Mouse (Mus musculus) lung, embryonic 16.5 days (tissue): ENCODE measurements around the gene Gnb2. TPM values are rescaled to one million over a fixed set of nuclear protein-coding genes. Genes with fewer than 3 reads are reported as not detected.

Experiments
- ATAC-seq: fragments of 200-750 bp; cut with Nextera tagmentation; 2 replicates; pipeline ENCODE4 v1.8.0; 2017; ENCODE audit warnings: low read depth, mild to moderate bottlenecking, moderate library complexity
- H3K27ac ChIP-seq: fragments of 300-500 bp; sonication (generic); 2 replicates; pipeline ENCODE4 v1.5.1; 2014; ENCODE audit warnings: mild to moderate bottlenecking, control low read depth, low read length
- H3K27me3 ChIP-seq: fragments of 300-500 bp; sonication (generic); 2 replicates; pipeline ENCODE4 v1.6.1; 2014; ENCODE audit warnings: low read depth, low read length, mixed read lengths; ENCODE audit not compliant: control insufficient read depth, insufficient read depth
- H3K36me3 ChIP-seq: fragments of 300-500 bp; sonication (generic); 2 replicates; pipeline ENCODE4 v1.6.1; 2014; ENCODE audit warnings: low read length; ENCODE audit not compliant: control insufficient read depth, insufficient read depth
- H3K4me1 ChIP-seq: fragments of 300-500 bp; sonication (generic); replicated peaks from 2 replicates; pipeline ENCODE4 v1.6.1; 2014; ENCODE audit warnings: low read length, mixed read lengths; ENCODE audit not compliant: control insufficient read depth, insufficient read depth
- H3K4me2 ChIP-seq: fragments of 300-500 bp; sonication (generic); 2 replicates; pipeline ENCODE4 v1.6.1; 2014; ENCODE audit warnings: low read depth, low read length, control low read depth
- H3K4me3 ChIP-seq: fragments of 300-500 bp; sonication (generic); 2 replicates; pipeline ENCODE4 v1.5.1; 2014; ENCODE audit warnings: mild to moderate bottlenecking, low read length, control low read depth
- H3K9ac ChIP-seq: fragments of 300-500 bp; sonication (generic); 2 replicates; pipeline ENCODE4 v1.6.1; 2014; ENCODE audit warnings: low read length, control low read depth
- H3K9me3 ChIP-seq: fragments of 300-500 bp; sonication (generic); 2 replicates; pipeline ENCODE4 v1.6.1; 2016; ENCODE audit warnings: low read length; ENCODE audit not compliant: control insufficient read depth
- WGBS: fragments of 180-500 bp; shearing (Covaris S2); extraction: QIAGEN DNeasy Blood & Tissue Kit; methylation state at CpG from one replicate; pipeline ENCODE4 v1.1.7; 2014; 5-methylcytosine and 5-hydroxymethylcytosine counted together
- polyA plus RNA-seq: library from polyadenylated mRNA; unstranded; fragments of >200 nt; fragmentation: Nextera tagmentation; extraction: Ambion mirVana; gene quantifications from 2 replicates; pipeline ENCODE4 v1.2.1, GENCODE M21; 2015

Gnb2 gene
- polyA plus RNA-seq, 1 experiment from 2014 or later: 379 TPM

GRCm38 (mm10) chr5:137545596-137545995 is 12.3 kb upstream of the Gnb2 start:
- Histone ChIP-seq H3K9me3 (no peaks in the 10 kb centered on the region), H3K36me3 (no peaks in the 10 kb centered on the region), H3K4me2 (no peak overlapping the region), H3K9ac (no peak overlapping the region), H3K27me3 (no peaks in the 10 kb centered on the region), H3K27ac (no peak overlapping the region), H3K4me3 (no peak overlapping the region), H3K4me1 (no peaks in the 10 kb centered on the region)
- WGBS: 67% methylated on average over 4 of the region's 4 CpGs
- ATAC-seq: no peak

DNA sequence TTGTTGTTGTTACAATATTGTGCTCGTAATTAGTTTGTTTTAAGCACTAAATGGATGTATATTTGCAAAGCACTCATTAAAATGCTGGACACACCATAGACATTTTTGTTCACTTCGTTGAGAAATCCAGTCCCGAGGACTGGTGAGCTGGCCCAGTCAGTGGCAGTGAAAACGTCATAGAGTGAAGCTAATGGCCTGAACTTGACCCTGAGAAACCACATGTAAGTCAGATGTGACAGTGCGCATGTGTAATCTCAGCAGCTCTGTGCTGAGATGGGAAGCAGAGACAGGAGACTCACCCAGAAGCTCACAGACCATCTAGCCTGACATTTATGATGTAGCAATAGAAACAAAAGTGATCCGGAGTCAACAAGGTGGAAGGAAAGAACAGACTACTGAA is 11.6 kb upstream of the Gnb2 start:
- no peak for ATAC-seq
- WGBS: 61% methylated on average over 6 of the region's 6 CpGs
- no peak overlapping the region for H3K4me3 ChIP-seq

DNA sequence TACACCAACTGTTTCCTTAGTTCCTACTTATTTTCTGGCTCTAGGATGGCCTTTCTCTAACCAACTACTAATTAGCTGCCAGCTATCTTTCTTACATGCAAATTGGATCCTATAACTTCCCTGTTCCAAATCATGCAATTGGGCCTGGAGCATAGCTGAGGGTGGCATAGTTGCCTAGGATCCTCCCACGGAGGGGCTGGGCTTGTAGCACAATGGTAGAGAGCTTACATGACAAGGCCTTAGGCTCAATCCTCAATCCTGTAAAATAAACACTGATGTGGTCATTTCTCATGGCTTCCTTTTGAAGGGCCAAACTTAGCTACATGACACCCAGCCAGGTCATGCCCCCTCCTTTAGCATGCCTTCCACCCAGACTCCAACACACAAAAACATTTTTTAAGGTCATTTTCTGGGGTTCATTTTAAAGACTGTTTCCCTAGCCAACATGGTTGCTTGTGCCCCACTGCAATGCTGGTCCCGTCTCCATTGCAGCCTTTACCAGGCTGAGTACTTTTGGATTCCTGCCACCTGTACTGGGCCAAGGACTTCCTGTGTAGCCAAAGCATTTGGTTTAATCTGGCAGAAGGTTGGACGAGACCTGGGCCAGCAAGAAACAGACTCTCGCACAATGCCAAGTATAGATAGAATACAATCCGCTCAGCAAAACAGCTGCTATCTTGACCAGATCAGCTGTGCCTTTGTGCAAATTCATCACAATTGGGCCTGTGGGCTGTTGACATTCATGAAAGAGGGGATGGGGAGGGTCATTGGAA is 8.6 kb upstream of the Gnb2 start:
- WGBS: 48% methylated on average over 5 of the region's 5 CpGs

More for the DNA sequence above, 11.6 kb upstream of the Gnb2 start:
- Histone ChIP-seq H3K27ac (no peak overlapping the region), H3K27me3 (no peaks in the 10 kb centered on the region), H3K9me3 (no peaks in the 10 kb centered on the region), H3K9ac (no peak overlapping the region), H3K4me1 (no peaks in the 10 kb centered on the region), H3K4me2 (no peak overlapping the region), H3K36me3 (no peaks in the 10 kb centered on the region)

GRCm38 (mm10) chr5:137540991-137541390 is 7.7 kb upstream of the Gnb2 start:
- no peaks in the 10 kb centered on the region; the same call in 1 of the 2 replicates for H3K4me1 ChIP-seq
- ATAC-seq: no peak
- H3K36me3 ChIP-seq: no peaks in the 10 kb centered on the region
- no peak overlapping the region for H3K27ac ChIP-seq
- H3K4me3 ChIP-seq: no peak overlapping the region
- no peaks in the 10 kb centered on the region for H3K9me3 ChIP-seq
- no peak overlapping the region for H3K4me2 ChIP-seq
- H3K9ac ChIP-seq: no peak overlapping the region
- H3K27me3 ChIP-seq: no peaks in the 10 kb centered on the region
- WGBS: 71% methylated on average over 6 of the region's 6 CpGs

More for the DNA sequence above, 8.6 kb upstream of the Gnb2 start:
- Histone ChIP-seq H3K9me3 (no peaks in the 10 kb centered on the region), H3K4me3 (no peak overlapping the region), H3K4me1 (no peaks in the 10 kb centered on the region; the same call in 1 of the 2 replicates), H3K9ac (no peak overlapping the region), H3K27ac (no peak overlapping the region), H3K27me3 (no peaks in the 10 kb centered on the region), H3K4me2 (no peak overlapping the region), H3K36me3 (no peaks in the 10 kb centered on the region)
- ATAC-seq: no peak

- Histone ChIP-seq H3K27me3 (no peaks in the 10 kb centered on the region), H3K9ac (no peak overlapping the region), H3K27ac (no peak overlapping the region), H3K4me2 (no peak overlapping the region), H3K4me1 (no peaks in the 10 kb centered on the region; the same call in 1 of the 2 replicates), H3K36me3 (no peaks in the 10 kb centered on the region), H3K4me3 (no peak overlapping the region), H3K9me3 (no peaks in the 10 kb centered on the region)
- ATAC-seq: 0 out of 2 replicates have a peak, but pooled peaks have one; percentile 6
- WGBS: 38% methylated on average over 7 of the region's 7 CpGs
Observed at GRCm38 (mm10) chr5:137539291-137539801, 6.0 kb upstream of the Gnb2 start.

DNA sequence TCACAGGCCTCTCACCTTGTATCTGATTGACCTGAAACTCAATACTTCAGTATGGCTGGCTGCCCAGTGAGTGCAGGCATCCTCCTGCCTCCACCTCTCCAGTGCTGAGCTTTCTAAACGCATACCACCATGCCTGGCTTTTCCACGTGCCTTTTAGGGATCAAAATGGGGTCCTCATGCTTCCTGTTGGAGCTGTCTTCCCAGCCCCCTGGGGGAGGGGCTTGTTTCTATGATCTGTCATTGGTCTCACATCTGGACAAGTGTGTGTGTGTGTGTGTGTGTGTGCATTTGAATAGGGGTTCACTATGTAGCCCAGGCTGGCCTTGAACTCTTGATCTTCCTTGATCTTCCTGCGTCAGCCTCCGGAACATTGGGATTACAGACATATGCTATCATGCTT is 4.2 kb upstream of the Gnb2 start:
- ATAC-seq: no peak
- H3K4me2 ChIP-seq: no peak overlapping the region
- no peak overlapping the region for H3K27ac ChIP-seq
- H3K9me3 ChIP-seq: no peaks in the 10 kb centered on the region
- 51% methylated on average over 4 of the region's 4 CpGs for WGBS
- no peaks in the 10 kb centered on the region for H3K27me3 ChIP-seq
- no peaks in the 10 kb centered on the region; the same call in 1 of the 2 replicates for H3K4me1 ChIP-seq
- H3K9ac ChIP-seq: no peak overlapping the region
- no peak overlapping the region for H3K4me3 ChIP-seq
- H3K36me3 ChIP-seq: no peaks in the 10 kb centered on the region

DNA sequence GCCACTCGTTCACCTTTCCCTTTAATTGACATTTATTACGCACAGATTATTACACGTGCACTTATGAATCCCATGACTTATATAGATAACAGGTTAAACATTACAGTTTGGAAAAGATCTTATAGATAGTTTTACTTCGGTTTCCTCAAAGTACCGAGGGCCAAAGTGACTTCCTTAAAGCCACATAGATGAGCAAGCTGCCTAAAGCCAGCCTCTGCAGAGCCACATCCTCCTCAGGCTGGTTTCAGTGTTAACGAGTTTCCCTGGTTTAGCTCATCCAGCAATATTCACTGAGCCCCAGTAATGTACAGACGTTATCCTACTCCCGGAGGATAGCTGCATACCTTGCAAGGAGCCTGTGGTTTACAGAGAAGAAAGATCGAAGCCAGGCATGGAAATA is 2.0 kb upstream of the Gnb2 start:
- WGBS: 69% methylated on average over 9 of the region's 9 CpGs
- Histone ChIP-seq H3K4me2 (no peak overlapping the region), H3K9ac (no peak overlapping the region), H3K36me3 (no peaks in the 10 kb centered on the region), H3K27me3 (no peaks in the 10 kb centered on the region), H3K27ac (no peak overlapping the region), H3K9me3 (no peaks in the 10 kb centered on the region), H3K4me1 (peaks cover 6% of the 10 kb centered on the region), H3K4me3 (no peak overlapping the region)
- no peak for ATAC-seq

DNA sequence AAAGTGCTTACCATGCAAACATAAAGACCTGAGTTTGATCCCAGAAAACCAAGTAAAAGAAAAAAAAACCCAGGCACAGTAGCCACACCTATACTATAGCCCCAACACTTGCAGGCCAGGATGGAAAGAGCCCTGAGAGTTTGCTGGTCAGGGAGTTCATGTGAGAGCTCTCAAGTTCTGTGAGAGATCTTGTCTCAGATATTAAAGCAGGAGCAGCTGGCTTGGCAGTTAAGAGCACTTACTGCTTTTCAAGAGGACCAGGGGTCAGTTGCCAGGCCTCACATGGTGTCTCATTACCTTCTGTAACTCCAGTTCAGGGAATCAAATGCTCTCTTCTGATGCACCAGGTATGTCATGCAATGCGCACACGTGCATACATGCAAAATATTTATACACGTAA is 1.5 kb upstream of the Gnb2 start:
- Histone ChIP-seq H3K27ac (no peak overlapping the region), H3K27me3 (no peaks in the 10 kb centered on the region), H3K4me2 (no peak overlapping the region), H3K9ac (no peak overlapping the region), H3K9me3 (no peaks in the 10 kb centered on the region), H3K4me3 (no peak overlapping the region), H3K36me3 (peaks cover 2% of the 10 kb centered on the region; the same call in 1 of the 2 replicates), H3K4me1 (peaks cover 12% of the 10 kb centered on the region)
- ATAC-seq: no peak
- 80% methylated on average over 3 of the region's 3 CpGs for WGBS

GRCm38 (mm10) chr5:137532808-137533116 is 548 bp downstream of the Gnb2 start:
- H3K27ac ChIP-seq: peak overlapping the region; percentile 96
- ATAC-seq: peak; percentile 34
- peak overlapping the region; percentile 87 for H3K4me3 ChIP-seq
- H3K4me2 ChIP-seq: peak overlapping the region; percentile 84
- H3K36me3 ChIP-seq: peaks cover 22% of the 10 kb centered on the region
- H3K9me3 ChIP-seq: no peaks in the 10 kb centered on the region
- 0% methylated on average over 9 of the region's 12 CpGs for WGBS
- no peaks in the 10 kb centered on the region for H3K27me3 ChIP-seq
- peak overlapping the region; percentile 91 for H3K9ac ChIP-seq
- H3K4me1 ChIP-seq: peaks cover 13% of the 10 kb centered on the region
